Mouse (Mus musculus): ENCODE results near the gene Fbxl15. TPM values are rescaled to one million over a fixed set of nuclear protein-coding genes. Genes with fewer than 3 reads are reported as not detected.

Fbxl15 gene
- polyA plus RNA-seq, 1 experiment, result 10.7 TPM

GRCm38 (mm10) chr19:46307781-46308180, 20.2 kb upstream of the Fbxl15 start:
- 90% methylated on average over 16 of the region's 16 CpGs for WGBS
- H3K4me3 ChIP-seq (replicated peaks; ENCODE audit: extremely low read depth, low read depth, low read length), result no peak overlapping the region
- peaks cover 8% of the 10 kb centered on the region for H3K4me1 ChIP-seq (ENCODE audit: control insufficient read depth, insufficient read depth, low read length)
- DNase-seq, result no peak
- TF ChIP-seq CTCF (IDR thresholded peaks at IDR 0.05; ENCODE audit: insufficient read depth, low read length) (no peak), POLR2A (IDR thresholded peaks at IDR 0.05; ENCODE audit: borderline replicate concordance, extremely low read depth, low read depth, low read length) (no peak)

DNA sequence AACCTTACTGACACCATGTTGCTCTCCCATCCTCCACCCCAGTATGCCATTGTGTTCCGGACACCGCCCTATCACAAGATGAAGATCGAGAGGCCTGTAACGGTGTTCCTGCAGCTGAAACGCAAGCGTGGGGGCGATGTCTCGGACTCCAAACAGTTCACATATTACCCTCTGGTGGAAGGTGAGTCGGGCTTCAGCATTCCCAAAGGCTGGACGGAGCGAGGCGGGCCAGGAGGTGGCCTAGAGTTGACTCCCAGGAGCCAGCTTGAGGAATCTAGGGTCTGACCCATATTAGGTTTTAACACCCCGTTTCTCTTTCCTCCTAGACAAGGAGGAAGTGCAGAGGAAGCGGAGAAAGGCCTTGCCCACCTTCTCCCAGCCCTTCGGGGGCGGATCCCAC, 19.7 kb upstream of the Fbxl15 start:
- 85% methylated on average over 16 of the region's 16 CpGs for WGBS
- DNase-seq, result no peak
- peaks cover 8% of the 10 kb centered on the region for H3K4me1 ChIP-seq (ENCODE audit: control insufficient read depth, insufficient read depth, low read length)
- no peak overlapping the region for H3K4me3 ChIP-seq (replicated peaks; ENCODE audit: extremely low read depth, low read depth, low read length)
- TF ChIP-seq CTCF (IDR thresholded peaks at IDR 0.05; ENCODE audit: insufficient read depth, low read length) (no peak), POLR2A (IDR thresholded peaks at IDR 0.05; ENCODE audit: borderline replicate concordance, extremely low read depth, low read depth, low read length) (no peak)

DNA sequence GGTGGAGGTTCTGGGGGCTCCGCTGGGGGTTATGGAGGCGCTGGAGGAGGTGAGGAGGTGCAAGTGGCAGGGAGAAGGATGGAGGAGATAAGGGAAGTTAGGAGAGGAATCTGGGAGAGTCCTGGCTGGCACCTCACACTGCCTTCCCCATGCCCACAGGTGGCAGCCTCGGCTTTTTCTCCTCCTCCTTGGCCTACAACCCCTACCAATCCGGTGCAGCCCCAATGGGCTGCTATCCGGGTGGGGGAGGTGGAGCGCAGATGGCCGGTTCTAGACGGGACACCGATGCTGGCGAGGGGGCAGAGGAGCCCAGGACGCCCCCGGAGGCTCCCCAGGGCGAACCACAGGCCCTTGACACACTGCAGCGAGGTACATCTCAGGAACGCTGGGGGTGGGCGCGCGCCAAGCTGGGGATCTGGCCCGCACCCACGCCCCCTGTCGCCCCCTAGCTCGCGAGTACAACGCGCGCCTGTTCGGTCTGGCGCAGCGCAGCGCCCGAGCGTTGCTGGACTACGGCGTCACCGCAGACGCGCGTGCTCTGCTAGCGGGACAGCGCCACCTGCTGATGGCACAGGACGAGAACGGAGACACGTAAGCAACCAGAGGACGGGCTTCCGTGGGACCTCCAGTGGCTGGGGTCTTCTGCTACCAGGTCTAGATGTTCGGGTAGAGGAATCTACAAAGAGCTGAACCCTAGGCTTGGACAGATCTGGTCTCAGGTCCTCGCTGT, 19.1 kb upstream of the Fbxl15 start:
- peaks cover 6% of the 10 kb centered on the region for H3K4me1 ChIP-seq (ENCODE audit: control insufficient read depth, insufficient read depth, low read length)
- peak; percentile 80 for DNase-seq
- 7% methylated on average over 47 of the region's 47 CpGs for WGBS
- H3K4me3 ChIP-seq (replicated peaks; ENCODE audit: extremely low read depth, low read depth, low read length), result no peak overlapping the region
- peak; percentile 25; the same call in 1 of the 2 replicates for TF ChIP-seq POLR2A (IDR thresholded peaks at IDR 0.05; ENCODE audit: borderline replicate concordance, extremely low read depth, low read depth, low read length)
- peak; percentile 93 for TF ChIP-seq CTCF (IDR thresholded peaks at IDR 0.05; ENCODE audit: insufficient read depth, low read length)

DNA sequence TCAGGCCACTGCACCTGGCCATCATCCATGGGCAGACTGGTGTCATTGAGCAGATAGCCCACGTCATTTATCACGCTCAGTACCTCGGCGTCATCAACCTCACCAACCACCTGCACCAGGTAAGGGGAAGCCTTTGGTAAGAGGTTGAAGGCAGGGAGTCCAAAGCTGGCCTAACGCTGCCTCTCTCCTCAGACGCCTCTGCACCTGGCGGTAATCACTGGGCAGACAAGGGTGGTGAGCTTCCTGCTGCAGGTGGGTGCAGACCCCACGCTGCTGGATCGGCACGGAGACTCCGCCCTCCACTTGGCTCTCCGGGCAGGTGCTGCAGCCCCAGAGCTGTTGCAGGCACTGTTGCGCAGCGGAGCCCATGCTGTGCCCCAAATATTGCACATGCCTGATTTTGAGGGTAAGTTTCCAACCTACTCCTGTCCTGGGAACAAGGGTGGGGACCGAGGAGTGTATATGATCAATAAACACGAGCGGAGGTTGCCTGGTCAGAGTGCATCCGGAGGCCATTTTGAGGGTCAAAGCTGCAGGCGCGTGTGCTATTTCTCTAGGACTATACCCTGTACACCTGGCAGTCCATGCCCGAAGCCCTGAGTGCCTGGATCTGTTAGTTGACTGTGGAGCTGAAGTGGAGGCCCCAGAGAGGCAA, 18.2 kb upstream of the Fbxl15 start:
- Histone ChIP-seq H3K4me1 (ENCODE audit: control insufficient read depth, insufficient read depth, low read length) (peaks cover 6% of the 10 kb centered on the region), H3K4me3 (replicated peaks; ENCODE audit: extremely low read depth, low read depth, low read length) (no peak overlapping the region)
- TF ChIP-seq POLR2A (IDR thresholded peaks at IDR 0.05; ENCODE audit: borderline replicate concordance, extremely low read depth, low read depth, low read length) (no peak), CTCF (IDR thresholded peaks at IDR 0.05; ENCODE audit: insufficient read depth, low read length) (no peak)
- no peak for DNase-seq
- WGBS, result 88% methylated on average over 21 of the region's 21 CpGs

DNA sequence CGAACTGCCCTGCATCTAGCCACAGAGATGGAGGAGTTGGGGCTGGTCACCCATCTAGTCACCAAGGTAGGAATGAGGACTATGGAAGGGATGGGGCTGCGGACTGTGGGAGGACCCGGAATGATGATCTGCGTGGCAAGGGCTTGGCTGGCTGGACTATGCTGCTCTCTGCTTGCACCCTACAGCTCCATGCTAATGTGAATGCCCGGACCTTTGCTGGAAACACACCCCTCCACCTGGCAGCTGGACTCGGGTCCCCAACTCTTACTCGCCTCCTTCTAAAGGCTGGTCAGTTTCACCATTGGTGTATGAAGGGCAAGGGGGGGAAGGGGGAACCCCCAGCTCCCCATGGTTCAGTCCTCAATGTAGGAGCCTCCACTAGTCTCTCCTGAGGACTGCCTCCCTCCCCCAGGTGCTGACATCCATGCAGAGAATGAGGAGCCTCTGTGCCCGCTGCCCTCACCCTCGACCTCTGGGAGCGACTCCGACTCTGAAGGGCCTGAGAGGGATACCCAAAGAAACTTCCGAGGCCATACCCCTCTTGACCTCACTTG, 17.6 kb upstream of the Fbxl15 start:
- peaks cover 6% of the 10 kb centered on the region for H3K4me1 ChIP-seq (ENCODE audit: control insufficient read depth, insufficient read depth, low read length)

DNA sequence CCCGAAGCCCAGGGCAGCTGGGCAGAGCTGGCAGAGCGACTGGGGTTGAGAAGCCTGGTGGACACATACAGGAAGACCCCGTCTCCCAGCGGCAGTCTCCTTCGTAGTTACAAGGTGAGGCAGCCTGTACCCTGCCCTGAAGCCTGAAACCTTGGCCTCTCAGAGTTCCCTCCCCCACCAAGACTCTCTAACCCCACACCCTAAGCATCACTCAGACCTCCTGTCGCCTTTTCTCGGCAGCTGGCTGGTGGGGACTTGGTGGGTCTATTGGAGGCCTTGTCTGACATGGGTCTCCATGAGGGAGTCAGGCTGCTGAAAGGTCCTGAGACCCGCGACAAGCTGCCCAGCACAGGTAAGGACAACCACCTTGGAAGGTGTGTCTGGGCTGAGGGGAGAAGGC, 16.6 kb upstream of the Fbxl15 start:
- WGBS, result 94% methylated on average over 9 of the region's 9 CpGs
- no peak for DNase-seq
- Histone ChIP-seq H3K4me1 (ENCODE audit: control insufficient read depth, insufficient read depth, low read length) (peaks cover 2% of the 10 kb centered on the region; the same call in 1 of the 2 replicates), H3K4me3 (replicated peaks; ENCODE audit: extremely low read depth, low read depth, low read length) (no peak overlapping the region)
- TF ChIP-seq POLR2A (IDR thresholded peaks at IDR 0.05; ENCODE audit: borderline replicate concordance, extremely low read depth, low read depth, low read length), result no peak
- TF ChIP-seq CTCF (IDR thresholded peaks at IDR 0.05; ENCODE audit: insufficient read depth, low read length), result no peak

More for the DNA sequence above, 17.6 kb upstream of the Fbxl15 start:
- no peak overlapping the region for H3K4me3 ChIP-seq (replicated peaks; ENCODE audit: extremely low read depth, low read depth, low read length)
- WGBS, result 92% methylated on average over 12 of the region's 12 CpGs
- no peak for TF ChIP-seq CTCF (IDR thresholded peaks at IDR 0.05; ENCODE audit: insufficient read depth, low read length)
- TF ChIP-seq POLR2A (IDR thresholded peaks at IDR 0.05; ENCODE audit: borderline replicate concordance, extremely low read depth, low read depth, low read length), result no peak
- DNase-seq, result no peak

DNA sequence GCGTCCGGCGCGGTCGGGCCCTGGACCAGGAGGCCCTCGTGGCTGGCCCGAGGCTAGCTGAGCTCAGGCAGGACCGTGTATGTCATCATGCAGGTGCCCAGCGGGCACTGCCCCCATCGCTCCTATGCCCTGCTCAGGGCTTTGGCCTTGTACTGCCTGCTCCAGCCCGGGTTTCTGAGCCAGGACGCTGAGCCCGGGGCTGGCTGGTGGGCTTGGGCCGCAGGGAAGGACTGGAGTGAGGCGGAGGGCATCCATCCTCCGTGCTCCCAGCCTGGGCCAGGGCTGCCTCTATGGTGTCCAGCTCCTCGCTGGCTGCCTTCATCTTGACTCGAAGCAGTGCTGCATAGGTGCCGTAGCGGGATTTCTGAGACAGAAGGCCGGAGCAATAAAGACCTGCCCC, 15.4 kb upstream of the Fbxl15 start:
- Histone ChIP-seq H3K4me1 (ENCODE audit: control insufficient read depth, insufficient read depth, low read length) (peaks cover 2% of the 10 kb centered on the region; the same call in 1 of the 2 replicates), H3K4me3 (replicated peaks; ENCODE audit: extremely low read depth, low read depth, low read length) (no peak overlapping the region)
- no peak for TF ChIP-seq CTCF (IDR thresholded peaks at IDR 0.05; ENCODE audit: insufficient read depth, low read length)
- no peak for TF ChIP-seq POLR2A (IDR thresholded peaks at IDR 0.05; ENCODE audit: borderline replicate concordance, extremely low read depth, low read depth, low read length)
- 94% methylated on average over 21 of the region's 21 CpGs for WGBS
- no peak for DNase-seq

- Histone ChIP-seq H3K4me1 (ENCODE audit: control insufficient read depth, insufficient read depth, low read length) (peaks cover 2% of the 10 kb centered on the region; the same call in 1 of the 2 replicates), H3K4me3 (replicated peaks; ENCODE audit: extremely low read depth, low read depth, low read length) (no peak overlapping the region)
- WGBS, result 89% methylated on average over 9 of the region's 9 CpGs
- TF ChIP-seq CTCF (IDR thresholded peaks at IDR 0.05; ENCODE audit: insufficient read depth, low read length), result no peak
- no peak for TF ChIP-seq POLR2A (IDR thresholded peaks at IDR 0.05; ENCODE audit: borderline replicate concordance, extremely low read depth, low read depth, low read length)
- DNase-seq, result no peak
Measured at GRCm38 (mm10) chr19:46313116-46313515, 14.9 kb upstream of the Fbxl15 start.

GRCm38 (mm10) chr19:46313591-46313990, 14.4 kb upstream of the Fbxl15 start:
- H3K4me3 ChIP-seq (replicated peaks; ENCODE audit: extremely low read depth, low read depth, low read length), result no peak overlapping the region
- TF ChIP-seq CTCF (IDR thresholded peaks at IDR 0.05; ENCODE audit: insufficient read depth, low read length) (no peak), POLR2A (IDR thresholded peaks at IDR 0.05; ENCODE audit: borderline replicate concordance, extremely low read depth, low read depth, low read length) (no peak)
- 73% methylated on average over 6 of the region's 6 CpGs for WGBS
- DNase-seq, result no peak
- H3K4me1 ChIP-seq (ENCODE audit: control insufficient read depth, insufficient read depth, low read length), result peaks cover 2% of the 10 kb centered on the region; the same call in 1 of the 2 replicates
